Mouse (Mus musculus) myocyte (in vitro differentiated cells): ENCODE results near the gene Ksr2. TPM values are rescaled to one million over a fixed set of nuclear protein-coding genes. Genes with fewer than 3 reads are reported as not detected.

ENCODE experiments used
- H3K27me3 ChIP-seq: one replicate; pipeline ENCODE4 v1.6.1; 2011; ENCODE audit not compliant: control insufficient read depth, insufficient read depth, insufficient read length
- H3K36me3 ChIP-seq: one replicate; pipeline ENCODE4 v1.6.1; 2011; ENCODE audit not compliant: control insufficient read depth, insufficient read depth
- H3K4me2 ChIP-seq: one replicate; pipeline ENCODE4 v1.6.1; 2011; ENCODE audit warnings: low read depth, control low read depth
- H3K4me3 ChIP-seq: one replicate; pipeline ENCODE4 v1.5.1; 2011; ENCODE audit warnings: mild to moderate bottlenecking, control low read depth, moderate library complexity
- H3K79me2 ChIP-seq: one replicate; pipeline ENCODE4 v1.6.1; 2011; ENCODE audit not compliant: control insufficient read depth, insufficient read depth
- H3ac ChIP-seq: one replicate; pipeline ENCODE4 v1.6.1; 2011; ENCODE audit not compliant: control insufficient read depth, insufficient read length
- CEBPB ChIP-seq: IDR thresholded peaks from 2 replicates; pipeline ENCODE4 v1.6.1; 2011; ENCODE audit warnings: mild to moderate bottlenecking, moderate library complexity; ENCODE audit not compliant: poor library complexity, insufficient read depth, severe bottlenecking
- E2F4 ChIP-seq: IDR thresholded peaks from one replicate; pipeline ENCODE4 v1.6.1; 2011; ENCODE audit warnings: mild to moderate bottlenecking, control low read depth, moderate library complexity; ENCODE audit not compliant: insufficient read depth
- MAX ChIP-seq: IDR thresholded peaks from one replicate; pipeline ENCODE4 v1.6.1; 2011; ENCODE audit warnings: low read depth, mild to moderate bottlenecking, control low read depth
- MYOD1 ChIP-seq, 3 experiments: IDR thresholded peaks; one replicate each; pipeline ENCODE4 v1.6.1; 2011; ENCODE audit warnings: control low read depth in 2 of 3, low read depth in 2 of 3, mild to moderate bottlenecking in 2 of 3, moderate library complexity in 1 of 3; ENCODE audit not compliant: insufficient read length in 2 of 3, control insufficient read depth in 1 of 3
- MYOG ChIP-seq, 3 experiments: IDR thresholded peaks; one replicate each; pipeline ENCODE4 v1.6.1; 2011; ENCODE audit warnings: control low read depth in 2 of 3, low read depth in 2 of 3, mild to moderate bottlenecking in 2 of 3; ENCODE audit not compliant: insufficient read length in 2 of 3, control insufficient read depth in 1 of 3, insufficient read depth in 1 of 3
- POLR2A ChIP-seq: IDR thresholded peaks from one replicate; pipeline ENCODE4 v1.6.1; 2011; ENCODE audit warnings: low read depth, mild to moderate bottlenecking, control low read depth, moderate library complexity; ENCODE audit not compliant: insufficient read length
- POLR2AphosphoS2 ChIP-seq: IDR thresholded peaks from one replicate; pipeline ENCODE4 v1.6.1; 2011; ENCODE audit warnings: low read depth, control low read depth; ENCODE audit not compliant: insufficient read length
- REST ChIP-seq: IDR thresholded peaks from one replicate; pipeline ENCODE4 v1.6.1; 2011; ENCODE audit warnings: mild to moderate bottlenecking, control low read depth, moderate library complexity; ENCODE audit not compliant: insufficient read depth, insufficient read length
- SRF ChIP-seq: IDR thresholded peaks from one replicate; pipeline ENCODE4 v1.6.1; 2011; ENCODE audit warnings: low read depth; ENCODE audit not compliant: control insufficient read depth, insufficient read length
- TCF12 ChIP-seq: IDR thresholded peaks from one replicate; pipeline ENCODE4 v1.6.1; 2011; ENCODE audit warnings: mild to moderate bottlenecking, control low read depth; ENCODE audit not compliant: poor library complexity, insufficient read depth, severe bottlenecking
- TCF3 ChIP-seq: IDR thresholded peaks from one replicate; pipeline ENCODE4 v1.6.1; 2011; ENCODE audit warnings: low read depth, control low read depth; ENCODE audit not compliant: insufficient read length
- USF1 ChIP-seq: IDR thresholded peaks from one replicate; pipeline ENCODE4 v1.6.1; 2011; ENCODE audit warnings: low read depth, mild to moderate bottlenecking, control low read depth, moderate library complexity
- polyA plus RNA-seq: library from polyadenylated mRNA; unstranded; fragments of >200 nt; fragmentation: generic; extraction: Trizol; gene quantifications from one replicate; pipeline ENCODE4 v1.2.1, GENCODE M21; 2012; ENCODE audit warnings: missing spikeins

Gene Ksr2
- polyA plus RNA-seq, 1 experiment: 0.02 TPM

GRCm38 (mm10) chr5:117688738-117689137, 274.9 kb downstream of the Ksr2 start:
- H3K27me3 ChIP-seq: no peaks in the 10 kb centered on the region
- TF ChIP-seq CEBPB (no peak), SRF (no peak), TCF12 (no peak), E2F4 (no peak), REST (no peak), POLR2A (no peak), TCF3 (no peak), USF1 (no peak)
- no peaks in the 10 kb centered on the region for H3K79me2 ChIP-seq
- H3K4me2 ChIP-seq: no peak overlapping the region
- no peak overlapping the region for H3ac ChIP-seq
- H3K36me3 ChIP-seq: no peaks in the 10 kb centered on the region
- no peak overlapping the region for H3K4me3 ChIP-seq

- TF ChIP-seq MYOG (IDR thresholded peaks at IDR 0.05; ENCODE audit: control insufficient read depth in 1 of 3, insufficient read depth in 1 of 3, insufficient read length in 2 of 3, low read depth in 2 of 3): no peak
- no peak for TF ChIP-seq USF1
- no peak for TF ChIP-seq REST
- TF ChIP-seq POLR2AphosphoS2: no peak
- TF ChIP-seq E2F4: no peak
- no peak for TF ChIP-seq MAX
- TF ChIP-seq CEBPB: no peak
- no peak for TF ChIP-seq SRF
- TF ChIP-seq TCF12: no peak
- H3K79me2 ChIP-seq: no peaks in the 10 kb centered on the region
These were observed 276.0 kb downstream of the Ksr2 start for GRCm38 (mm10) chr5:117689840-117690239.

GRCm38 (mm10) chr5:117691271-117691670, 277.5 kb downstream of the Ksr2 start:
- H3K4me2 ChIP-seq: no peak overlapping the region
- no peak overlapping the region for H3ac ChIP-seq
- TF ChIP-seq CEBPB: no peak
- no peak for TF ChIP-seq SRF
- TF ChIP-seq REST: no peak
- no peak for TF ChIP-seq TCF3
- TF ChIP-seq TCF12: no peak
- TF ChIP-seq E2F4: no peak
- no peak for TF ChIP-seq POLR2A
- no peak for TF ChIP-seq MAX
- TF ChIP-seq MYOG (IDR thresholded peaks at IDR 0.05; ENCODE audit: control insufficient read depth in 1 of 3, insufficient read depth in 1 of 3, insufficient read length in 2 of 3, low read depth in 2 of 3): no peak
- no peak for TF ChIP-seq MYOD1 (IDR thresholded peaks at IDR 0.05; ENCODE audit: control insufficient read depth in 1 of 3, insufficient read length in 2 of 3, low read depth in 2 of 3)
- no peak overlapping the region for H3K4me3 ChIP-seq
- no peaks in the 10 kb centered on the region for H3K79me2 ChIP-seq
- no peaks in the 10 kb centered on the region for H3K27me3 ChIP-seq
- H3K36me3 ChIP-seq: no peaks in the 10 kb centered on the region

More at GRCm38 (mm10) chr5:117689840-117690239, 276.0 kb downstream of the Ksr2 start:
- Histone ChIP-seq H3K36me3 (no peaks in the 10 kb centered on the region), H3K4me2 (no peak overlapping the region), H3K4me3 (no peak overlapping the region), H3K27me3 (no peaks in the 10 kb centered on the region), H3ac (no peak overlapping the region)

- Histone ChIP-seq H3K27me3 (no peaks in the 10 kb centered on the region), H3ac (no peak overlapping the region), H3K4me3 (no peak overlapping the region), H3K36me3 (no peaks in the 10 kb centered on the region), H3K4me2 (no peak overlapping the region), H3K79me2 (no peaks in the 10 kb centered on the region)
- TF ChIP-seq POLR2AphosphoS2 (no peak), CEBPB (no peak), MAX (no peak), MYOG (IDR thresholded peaks at IDR 0.05; ENCODE audit: control insufficient read depth in 1 of 3, insufficient read depth in 1 of 3, insufficient read length in 2 of 3, low read depth in 2 of 3) (no peak)
These were observed 279.8 kb downstream of the Ksr2 start for GRCm38 (mm10) chr5:117693557-117693956.

- no peak for TF ChIP-seq REST
- TF ChIP-seq MAX: no peak
- TF ChIP-seq TCF12: no peak
- no peak for TF ChIP-seq POLR2AphosphoS2
- no peak for TF ChIP-seq CEBPB
- TF ChIP-seq MYOG (IDR thresholded peaks at IDR 0.05; ENCODE audit: control insufficient read depth in 1 of 3, insufficient read depth in 1 of 3, insufficient read length in 2 of 3, low read depth in 2 of 3): no peak
- no peak for TF ChIP-seq POLR2A
- TF ChIP-seq USF1: no peak
- TF ChIP-seq SRF: no peak
- TF ChIP-seq MYOD1 (IDR thresholded peaks at IDR 0.05; ENCODE audit: control insufficient read depth in 1 of 3, insufficient read length in 2 of 3, low read depth in 2 of 3): no peak
- no peak for TF ChIP-seq E2F4
- no peak for TF ChIP-seq TCF3
- Histone ChIP-seq H3K4me2 (no peak overlapping the region), H3K36me3 (no peaks in the 10 kb centered on the region), H3K79me2 (no peaks in the 10 kb centered on the region), H3ac (no peak overlapping the region), H3K27me3 (no peaks in the 10 kb centered on the region), H3K4me3 (no peak overlapping the region)
These were observed 280.8 kb downstream of the Ksr2 start for GRCm38 (mm10) chr5:117694632-117695031.

- Histone ChIP-seq H3K27me3 (no peaks in the 10 kb centered on the region), H3K79me2 (no peaks in the 10 kb centered on the region), H3K36me3 (no peaks in the 10 kb centered on the region), H3K4me3 (no peak overlapping the region), H3K4me2 (no peak overlapping the region), H3ac (no peak overlapping the region)
- TF ChIP-seq USF1: no peak
- no peak for TF ChIP-seq TCF3
- no peak for TF ChIP-seq SRF
- no peak for TF ChIP-seq POLR2A
- no peak for TF ChIP-seq MYOD1 (IDR thresholded peaks at IDR 0.05; ENCODE audit: control insufficient read depth in 1 of 3, insufficient read length in 2 of 3, low read depth in 2 of 3)
- no peak for TF ChIP-seq POLR2AphosphoS2
- no peak for TF ChIP-seq E2F4
- no peak for TF ChIP-seq REST
- TF ChIP-seq TCF12: no peak
- TF ChIP-seq MYOG (IDR thresholded peaks at IDR 0.05; ENCODE audit: control insufficient read depth in 1 of 3, insufficient read depth in 1 of 3, insufficient read length in 2 of 3, low read depth in 2 of 3): no peak
- no peak for TF ChIP-seq CEBPB
These were observed 282.6 kb downstream of the Ksr2 start for GRCm38 (mm10) chr5:117696366-117696765.
